Mouse (Mus musculus) myocyte (in vitro differentiated cells): ENCODE results near the gene Pdhx.

ENCODE experiments used
- CEBPB ChIP-seq: IDR thresholded peaks from 2 replicates; pipeline ENCODE4 v1.6.1; 2011; ENCODE audit warnings: mild to moderate bottlenecking, moderate library complexity; ENCODE audit not compliant: poor library complexity, insufficient read depth, severe bottlenecking
- E2F4 ChIP-seq: IDR thresholded peaks from one replicate; pipeline ENCODE4 v1.6.1; 2011; ENCODE audit warnings: mild to moderate bottlenecking, control low read depth, moderate library complexity; ENCODE audit not compliant: insufficient read depth
- MAX ChIP-seq: IDR thresholded peaks from one replicate; pipeline ENCODE4 v1.6.1; 2011; ENCODE audit warnings: low read depth, mild to moderate bottlenecking, control low read depth
- MYOD1 ChIP-seq, 3 experiments: IDR thresholded peaks; one replicate each; pipeline ENCODE4 v1.6.1; 2011; ENCODE audit warnings: control low read depth in 2 of 3, low read depth in 2 of 3, mild to moderate bottlenecking in 2 of 3, moderate library complexity in 1 of 3; ENCODE audit not compliant: insufficient read length in 2 of 3, control insufficient read depth in 1 of 3
- MYOG ChIP-seq, 3 experiments: IDR thresholded peaks; one replicate each; pipeline ENCODE4 v1.6.1; 2011; ENCODE audit warnings: control low read depth in 2 of 3, low read depth in 2 of 3, mild to moderate bottlenecking in 2 of 3; ENCODE audit not compliant: insufficient read length in 2 of 3, control insufficient read depth in 1 of 3, insufficient read depth in 1 of 3
- POLR2A ChIP-seq: IDR thresholded peaks from one replicate; pipeline ENCODE4 v1.6.1; 2011; ENCODE audit warnings: low read depth, mild to moderate bottlenecking, control low read depth, moderate library complexity; ENCODE audit not compliant: insufficient read length
- POLR2AphosphoS2 ChIP-seq: IDR thresholded peaks from one replicate; pipeline ENCODE4 v1.6.1; 2011; ENCODE audit warnings: low read depth, control low read depth; ENCODE audit not compliant: insufficient read length
- USF1 ChIP-seq: IDR thresholded peaks from one replicate; pipeline ENCODE4 v1.6.1; 2011; ENCODE audit warnings: low read depth, mild to moderate bottlenecking, control low read depth, moderate library complexity

DNA sequence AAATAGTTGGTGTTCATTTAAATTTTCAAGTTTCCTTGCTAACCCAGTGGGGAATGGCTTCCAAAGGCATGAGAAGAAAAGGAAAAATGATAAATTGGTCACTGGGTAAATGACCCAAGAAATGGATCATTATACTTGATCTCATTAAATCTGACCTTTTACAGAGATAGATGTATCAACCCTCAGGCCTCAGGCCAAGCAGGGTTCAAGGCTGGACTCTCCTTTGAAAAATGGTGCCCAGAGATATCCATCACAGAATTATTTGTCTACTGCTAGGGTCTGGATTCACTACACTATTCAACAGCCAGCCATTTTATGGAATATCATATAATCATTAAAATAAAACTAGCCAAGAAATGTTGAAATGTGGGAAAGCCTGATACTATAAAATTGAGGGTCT lies 101.4 kb downstream of the Pdhx start:
- no peak for TF ChIP-seq USF1
- TF ChIP-seq POLR2A, result no peak
- TF ChIP-seq MYOD1 (IDR thresholded peaks at IDR 0.05; ENCODE audit: control insufficient read depth in 1 of 3, insufficient read length in 2 of 3, low read depth in 2 of 3), result no peak
- no peak for TF ChIP-seq MAX
- no peak for TF ChIP-seq E2F4
- TF ChIP-seq MYOG (IDR thresholded peaks at IDR 0.05; ENCODE audit: control insufficient read depth in 1 of 3, insufficient read depth in 1 of 3, insufficient read length in 2 of 3, low read depth in 2 of 3), result no peak
- no peak for TF ChIP-seq POLR2AphosphoS2
- TF ChIP-seq CEBPB, result no peak
